Mouse (Mus musculus) urinary bladder, postnatal 10 days (tissue): ENCODE data around the gene Urgcp.
A peak's percentile ranks its signal among the peaks of the same experiment; 100 is the strongest.
"Not testable (repeated sequence)": the region's sequence is repeated elsewhere in the genome, so short reads cannot be mapped to it uniquely, and the experiment has no call there.

Experiments used
- DNase-seq: peaks from one replicate; pipeline ENCODE4 v3.0.0; 2022; ENCODE audit warnings: low spot score

Gene Urgcp

DNA sequence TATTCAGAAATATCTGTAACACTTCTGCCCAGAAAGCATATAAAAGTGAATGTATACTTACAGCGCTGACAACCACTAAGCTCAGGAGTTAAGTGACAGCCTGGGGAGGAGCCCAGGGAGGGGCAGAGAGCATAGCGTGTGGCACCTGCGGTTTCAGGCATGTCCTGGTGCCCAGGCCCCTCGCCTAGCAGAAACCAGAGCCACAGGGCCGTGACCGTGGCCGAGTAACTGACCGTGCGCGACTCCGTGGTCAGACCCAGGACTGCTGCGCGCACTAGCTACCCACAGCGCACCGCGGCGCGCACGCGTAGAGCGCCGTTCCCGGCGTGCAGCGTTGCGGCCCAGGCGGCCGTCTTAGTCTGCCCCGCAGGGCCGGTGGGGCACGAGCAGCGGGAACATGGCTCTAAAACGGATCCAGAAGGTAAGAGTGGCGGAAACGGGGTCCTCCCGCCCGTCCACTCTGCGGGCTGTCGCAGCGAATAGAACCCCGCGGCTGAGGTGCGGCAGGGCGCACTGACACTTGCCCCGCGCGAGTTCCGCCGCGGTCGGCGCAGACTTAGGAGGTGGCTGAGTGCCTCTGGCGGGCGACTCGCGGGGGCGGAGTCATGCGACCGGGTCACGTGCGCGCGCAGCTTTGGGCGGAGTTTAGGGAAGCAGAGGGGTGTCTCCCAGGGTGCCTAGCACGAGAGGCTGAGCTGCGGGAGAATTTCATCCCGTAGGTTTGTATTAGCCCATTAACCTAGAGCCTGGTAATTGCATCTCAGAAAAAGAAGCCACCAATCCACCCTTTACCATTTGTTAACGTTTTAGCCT lies at the start of gene Urgcp:
Gene Urgcp, minus strand, starts transcription at position 557 of the 813 bp plus-strand sequence.
- peak; percentile 72 for DNase-seq

DNA sequence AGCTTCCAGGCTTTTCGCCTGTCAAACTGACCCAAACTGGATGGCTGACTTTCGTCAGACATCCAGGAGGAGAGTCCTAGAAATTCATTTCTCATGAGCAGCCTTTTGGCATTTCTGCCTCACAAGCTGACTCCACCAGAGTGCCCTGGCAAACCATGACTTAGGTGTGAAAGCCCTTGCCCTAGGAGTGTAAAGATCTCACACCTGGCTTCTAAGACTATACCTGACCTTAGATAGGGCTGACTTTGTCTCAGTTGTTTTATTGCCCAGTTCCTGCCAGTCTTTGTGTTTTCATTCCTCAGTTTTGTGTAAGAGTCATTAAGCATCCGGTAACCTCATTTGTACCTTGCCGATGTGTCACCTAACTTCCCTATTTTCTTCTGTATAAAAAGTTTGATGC lies 47.3 kb upstream of the Urgcp start:
- not testable (repeated sequence) for DNase-seq

DNA sequence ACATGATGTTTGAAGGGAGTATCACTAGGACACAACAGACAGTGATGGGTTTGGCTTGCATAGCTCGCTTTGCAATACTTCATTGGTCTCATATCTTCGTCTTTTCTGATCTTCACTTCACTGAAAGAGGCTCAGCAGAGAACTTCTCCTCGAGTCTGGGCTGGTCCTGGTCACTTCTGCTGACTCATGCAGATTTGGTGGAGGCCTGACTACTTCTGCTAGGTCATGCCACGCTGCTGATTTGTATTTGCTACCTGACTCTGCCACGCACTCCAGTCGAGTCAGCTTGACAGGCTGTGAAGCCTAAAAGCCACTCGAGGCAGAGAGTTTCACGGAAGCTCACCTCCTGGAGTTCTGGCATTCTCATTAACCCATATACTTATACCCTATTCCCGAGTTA lies 45.8 kb upstream of the Urgcp start:
- no peak for DNase-seq

DNA sequence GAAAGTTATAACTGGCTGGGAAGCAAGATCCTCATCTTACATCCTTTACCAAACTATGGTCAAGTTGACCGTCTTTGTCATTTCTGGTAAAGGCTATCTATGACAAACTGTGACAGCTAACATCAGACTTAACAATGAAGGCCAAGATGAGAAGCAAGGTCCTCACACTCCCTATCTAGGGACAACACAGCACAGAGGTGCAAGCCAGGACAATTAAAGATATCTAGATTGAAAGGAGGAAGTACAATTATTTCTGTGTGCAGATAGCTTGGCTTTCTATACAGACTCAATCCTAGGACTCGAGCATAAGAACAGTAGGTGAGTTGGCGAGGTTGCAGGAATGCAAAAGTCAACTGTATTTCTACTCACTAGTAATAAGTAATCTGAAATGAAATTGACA lies 43.5 kb upstream of the Urgcp start:
- no peak for DNase-seq

DNA sequence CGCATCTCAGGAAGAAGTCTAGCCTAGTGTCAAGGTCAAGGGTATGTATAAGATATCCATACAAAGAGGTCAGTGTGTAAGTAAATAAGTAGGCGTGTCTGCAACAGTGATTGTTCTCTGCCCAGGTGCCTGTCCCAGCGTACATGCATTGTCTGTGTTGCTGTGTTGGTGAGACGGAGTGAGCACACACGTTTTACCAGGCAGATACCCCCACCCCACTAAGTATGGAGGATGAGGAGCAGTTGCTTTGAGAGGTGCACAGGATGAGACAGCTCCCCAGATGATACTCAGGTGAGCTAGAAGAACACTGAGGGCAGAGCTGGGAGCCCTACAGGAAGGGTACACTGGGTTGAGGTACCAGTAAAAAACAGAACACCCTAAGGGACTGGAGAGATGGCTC lies 42.0 kb upstream of the Urgcp start:
- no peak for DNase-seq

DNA sequence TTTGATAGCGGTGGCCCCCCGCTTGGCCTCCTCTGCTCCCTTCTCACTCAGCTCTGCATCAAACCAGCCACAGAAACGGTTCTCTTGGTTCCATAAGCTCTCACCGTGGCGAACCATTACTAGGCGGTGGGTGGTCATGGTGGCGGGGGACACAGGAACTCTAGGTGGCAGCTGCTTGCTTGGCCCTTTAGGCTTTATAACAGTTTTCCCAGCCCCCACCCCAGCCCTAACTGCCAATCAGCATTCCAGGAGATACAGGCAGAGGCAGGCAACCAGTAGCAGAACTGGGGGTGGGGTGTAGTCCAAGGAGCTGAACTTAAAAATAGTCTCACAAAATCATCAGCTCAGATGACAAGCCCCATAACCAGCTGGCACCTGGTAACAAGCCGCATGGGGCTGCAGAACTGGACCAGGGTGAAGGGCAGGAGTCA lies 41.4 kb upstream of the Urgcp start, which contains the start of gene Pgam2:
Gene Pgam2, minus strand, starts transcription at position 183 of the 431 bp plus-strand sequence.
- no peak for DNase-seq

DNA sequence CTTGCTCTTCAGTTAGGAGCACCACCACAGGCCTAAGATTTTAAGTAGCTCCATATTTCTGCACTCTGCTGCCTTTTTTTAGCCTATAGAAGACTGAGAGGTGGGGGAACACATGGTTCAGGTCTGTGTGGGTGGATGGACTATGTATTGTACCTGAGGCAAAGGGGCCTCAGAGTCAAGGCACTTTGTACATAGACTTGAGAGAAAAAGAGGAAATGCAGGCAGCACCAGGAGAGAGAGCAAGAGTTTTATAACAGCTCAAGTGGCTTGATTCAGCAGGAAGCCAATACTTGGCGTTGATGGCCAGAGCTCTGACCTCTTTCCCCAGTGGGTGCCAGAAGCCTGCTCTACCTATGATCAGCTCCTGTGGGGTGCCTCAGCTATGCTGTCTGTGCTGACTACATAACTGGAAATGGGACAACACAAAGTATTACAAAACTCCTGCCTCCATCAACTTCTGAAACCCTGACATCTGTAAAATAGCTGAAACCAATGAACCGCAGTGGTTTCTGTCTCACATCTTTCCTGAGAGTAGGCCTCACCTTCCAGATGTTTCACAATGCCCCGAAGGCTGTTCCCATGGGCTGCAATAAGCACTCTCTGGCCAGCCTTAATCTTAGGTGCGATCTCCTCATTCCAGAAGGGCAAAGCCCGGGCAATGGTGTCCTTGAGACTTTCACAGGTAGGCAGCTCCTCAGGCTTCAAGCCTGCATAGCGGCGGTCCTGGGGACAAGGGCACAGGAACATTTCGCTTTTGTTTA lies 40.5 kb upstream of the Urgcp start:
- DNase-seq = no peak

DNA sequence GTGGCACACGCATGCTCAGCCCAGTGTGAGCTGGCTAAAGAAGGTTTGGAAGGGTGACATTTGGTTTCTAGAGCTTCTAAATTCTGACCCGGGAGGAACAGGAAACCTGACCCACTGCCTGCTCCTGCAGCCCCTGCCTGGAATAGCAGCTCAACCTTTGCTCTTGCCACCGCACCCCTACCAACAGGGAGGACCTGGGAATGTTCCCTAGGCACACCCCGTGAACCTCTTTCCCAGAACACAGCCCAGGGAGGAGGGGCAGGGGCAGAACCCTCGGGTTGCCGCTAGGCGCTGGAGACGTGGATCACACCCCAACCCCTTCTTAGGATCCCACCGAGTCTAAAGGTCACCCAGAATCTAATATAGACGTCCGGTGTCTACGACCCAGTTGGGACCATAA lies 39.8 kb upstream of the Urgcp start:
- no peak for DNase-seq

DNA sequence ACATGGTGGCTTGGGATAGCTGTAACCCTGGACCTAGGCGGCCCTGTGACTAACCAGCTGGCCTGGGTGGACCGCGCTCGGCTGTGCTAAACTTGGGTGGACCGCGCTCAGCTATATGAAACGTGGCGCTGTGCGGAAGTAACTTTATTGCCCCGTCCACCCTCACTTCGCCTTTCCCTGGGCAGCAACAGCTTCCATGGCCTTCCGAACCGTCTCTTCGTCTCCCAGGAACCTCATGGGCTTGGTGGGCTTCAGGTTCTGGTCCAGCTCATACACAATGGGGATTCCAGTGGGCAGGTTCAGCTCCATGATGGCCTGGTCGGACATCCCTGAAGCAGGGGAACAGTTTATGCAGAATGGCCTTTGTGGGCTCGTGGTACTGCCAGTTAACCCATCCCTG lies 39.3 kb upstream of the Urgcp start:
- no peak for DNase-seq

DNA sequence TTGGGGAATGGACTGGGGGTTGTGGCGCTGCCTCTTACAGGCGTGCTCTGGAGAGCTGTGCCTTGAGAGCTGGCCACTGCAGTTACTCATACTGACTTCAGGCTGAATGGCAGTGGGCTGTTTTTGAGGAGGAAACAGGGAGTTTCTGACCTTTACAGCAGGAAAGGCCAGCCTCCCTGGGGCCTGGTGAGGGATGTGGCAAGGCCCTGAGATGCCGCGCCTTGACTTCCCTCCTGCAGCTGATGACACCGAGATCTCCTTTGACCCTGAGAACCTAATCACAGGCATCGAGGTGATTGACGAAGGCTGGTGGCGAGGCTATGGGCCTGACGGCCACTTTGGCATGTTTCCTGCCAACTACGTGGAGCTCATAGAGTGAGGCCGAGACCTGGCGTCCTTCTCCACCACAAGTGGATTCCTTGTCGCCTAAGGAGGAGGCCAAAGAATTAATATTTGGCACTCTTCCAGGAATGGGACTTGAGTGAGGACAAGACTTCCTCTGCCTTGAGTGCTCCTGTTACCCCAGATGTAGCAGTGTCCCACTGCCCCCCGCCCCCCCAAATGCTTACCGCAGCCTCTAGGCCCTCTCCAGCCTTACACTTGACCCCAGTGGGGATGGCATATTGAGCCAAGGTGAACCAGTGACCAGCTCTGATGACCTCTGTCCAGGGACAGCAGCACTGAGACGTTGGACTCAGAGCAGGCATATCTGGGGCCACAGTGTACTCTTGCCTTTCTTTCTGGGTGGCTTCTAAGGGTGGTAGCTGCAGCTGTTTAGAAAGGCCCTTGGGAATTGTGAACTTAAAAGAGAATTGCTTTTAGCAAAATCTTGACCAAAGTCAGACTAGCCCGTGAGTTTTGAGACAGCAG lies 37.7 kb upstream of the Urgcp start:
- no peak for DNase-seq

DNA sequence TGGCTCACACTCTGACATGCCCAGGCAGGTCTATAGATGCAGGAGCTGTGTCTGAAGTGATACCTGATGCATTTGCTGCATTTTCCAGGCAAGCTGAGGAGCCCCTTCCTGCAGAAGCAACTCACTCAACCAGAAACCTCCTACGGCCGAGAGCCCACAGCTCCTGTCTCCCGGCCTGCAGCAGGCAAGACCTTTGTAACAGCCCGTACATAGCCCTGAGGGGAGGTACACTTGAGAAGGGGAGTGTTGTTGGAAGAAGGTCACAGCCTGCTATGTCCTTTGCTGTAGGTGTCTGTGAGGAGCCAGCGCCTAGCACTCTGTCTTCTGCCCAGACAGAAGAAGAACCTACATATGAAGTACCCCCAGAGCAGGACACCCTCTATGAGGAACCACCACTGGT lies 35.8 kb upstream of the Urgcp start:
- DNase-seq = no peak

DNA sequence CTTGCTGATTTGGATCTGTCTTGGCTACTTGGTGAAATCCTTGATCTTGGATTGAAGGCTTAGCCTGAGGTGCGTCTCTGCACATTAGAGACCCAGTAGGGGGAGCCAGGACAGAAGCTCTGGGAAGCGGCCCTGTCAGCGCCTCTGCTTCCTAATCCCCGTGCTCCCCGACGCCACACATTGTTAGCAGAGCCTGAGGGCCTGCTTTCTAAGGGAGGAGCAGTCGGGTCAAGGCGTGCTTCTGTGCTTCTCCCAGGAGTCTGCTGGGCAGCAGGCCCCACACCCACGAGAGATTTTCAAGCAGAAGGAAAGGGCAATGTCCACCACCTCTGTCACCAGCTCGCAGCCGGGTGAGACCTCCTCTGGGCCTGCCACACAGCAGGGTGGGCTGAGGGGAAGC lies 35.2 kb upstream of the Urgcp start:
- DNase-seq = no peak

DNA sequence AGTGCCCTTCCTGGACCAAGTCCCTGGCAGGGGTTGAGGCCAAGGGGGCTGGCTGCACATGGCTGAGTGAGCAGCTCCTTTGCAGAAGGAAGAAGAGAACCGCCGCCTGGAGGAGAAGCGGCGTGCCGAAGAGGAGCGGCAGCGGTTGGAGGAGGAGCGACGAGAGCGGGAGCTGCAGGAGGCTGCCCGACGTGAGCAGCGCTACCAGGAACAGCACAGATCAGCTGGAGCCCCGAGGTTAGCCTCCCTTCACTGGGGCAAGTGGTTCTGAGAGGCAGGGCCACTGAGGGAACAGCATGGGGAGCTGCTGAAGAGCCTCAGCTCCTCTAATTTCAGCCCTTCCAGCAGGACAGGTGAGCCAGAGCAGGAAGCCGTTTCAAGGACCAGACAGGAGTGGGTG lies 34.8 kb upstream of the Urgcp start:
- no peak for DNase-seq

DNA sequence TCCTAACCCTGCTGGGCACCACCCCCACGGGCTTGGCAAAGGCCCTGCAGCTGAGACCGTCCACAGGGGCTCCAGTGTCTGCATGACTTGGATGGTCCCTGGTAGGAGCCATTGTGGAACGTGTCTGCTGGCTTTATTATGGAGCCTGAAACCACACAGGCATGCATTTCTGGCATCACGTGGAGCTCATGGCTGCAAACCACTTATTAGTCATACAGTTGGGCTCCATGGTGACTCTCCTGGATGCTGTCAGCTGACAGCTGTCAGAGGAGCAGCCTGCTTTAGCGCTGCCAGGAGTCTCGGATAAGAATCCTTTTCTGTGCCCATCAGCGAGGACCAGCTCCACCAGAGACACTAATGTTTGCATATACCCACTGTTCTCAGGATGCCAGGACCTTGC lies 33.5 kb upstream of the Urgcp start:
- DNase-seq = no peak

DNA sequence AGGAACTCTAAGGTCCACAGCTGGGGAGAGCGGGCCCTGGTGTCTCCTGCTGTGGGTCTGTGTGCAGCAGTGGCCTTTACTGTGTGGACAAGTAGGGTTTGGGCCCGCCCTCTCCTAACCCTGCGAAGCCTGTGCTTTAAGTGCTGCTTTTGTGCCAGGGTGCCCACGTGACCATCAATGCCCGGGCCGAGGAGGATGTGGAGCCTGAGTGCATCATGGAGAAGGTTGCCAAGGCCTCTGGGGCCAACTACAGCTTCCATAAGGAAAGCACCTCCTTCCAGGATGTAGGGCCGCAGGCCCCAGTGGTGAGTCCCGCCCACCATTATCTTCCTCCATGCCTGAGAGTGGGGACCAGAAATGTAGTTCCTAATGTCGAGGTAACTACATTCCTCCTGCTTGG lies 33.1 kb upstream of the Urgcp start:
- no peak for DNase-seq

DNA sequence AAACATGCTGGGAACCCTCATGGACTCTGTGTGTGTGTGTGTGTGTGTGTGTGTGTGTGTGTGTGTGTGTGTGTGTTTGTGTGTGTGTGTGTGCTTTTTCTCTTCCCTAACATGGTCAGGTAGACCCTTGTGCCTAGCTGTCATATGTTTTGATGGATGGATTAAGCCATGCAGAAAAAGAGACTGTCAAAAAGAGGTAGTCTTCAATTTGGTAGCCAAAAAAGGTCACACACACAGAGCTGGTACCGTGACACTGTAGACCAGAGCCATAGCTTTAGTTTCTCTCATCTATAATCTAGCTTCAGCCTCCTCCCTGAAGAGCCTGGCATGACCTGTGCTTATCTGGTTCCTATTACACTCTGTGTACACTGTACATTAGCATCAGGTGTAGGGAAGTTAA lies 28.3 kb upstream of the Urgcp start:
- DNase-seq = no peak

DNA sequence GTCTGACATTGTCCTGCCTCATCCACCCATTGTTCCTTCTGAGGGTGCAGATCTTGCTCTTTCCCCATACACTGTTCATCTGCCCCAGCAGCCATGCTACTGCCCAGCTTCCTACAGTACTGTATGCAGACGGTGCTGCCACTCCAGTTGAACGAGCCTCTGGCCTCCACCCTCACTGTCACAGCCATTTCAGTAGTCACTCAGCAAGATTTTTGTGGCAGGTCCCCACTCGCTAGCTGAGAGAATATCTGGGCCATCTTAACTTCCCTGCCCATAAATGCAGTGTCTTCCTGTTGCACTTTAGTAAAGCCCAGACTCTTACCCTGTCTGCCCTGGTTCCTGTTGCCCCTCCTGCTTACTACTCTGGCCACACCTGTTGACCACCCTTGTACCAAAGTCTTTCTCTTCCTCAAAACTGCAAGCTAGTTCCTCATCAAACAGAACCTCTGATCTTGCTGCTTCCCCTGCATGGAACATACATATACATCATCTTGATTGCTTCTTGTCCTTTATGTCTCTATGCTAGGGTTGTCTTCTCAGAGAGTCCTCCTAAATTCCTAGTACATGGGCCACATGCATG lies 27.7 kb upstream of the Urgcp start:
- no peak for DNase-seq

DNA sequence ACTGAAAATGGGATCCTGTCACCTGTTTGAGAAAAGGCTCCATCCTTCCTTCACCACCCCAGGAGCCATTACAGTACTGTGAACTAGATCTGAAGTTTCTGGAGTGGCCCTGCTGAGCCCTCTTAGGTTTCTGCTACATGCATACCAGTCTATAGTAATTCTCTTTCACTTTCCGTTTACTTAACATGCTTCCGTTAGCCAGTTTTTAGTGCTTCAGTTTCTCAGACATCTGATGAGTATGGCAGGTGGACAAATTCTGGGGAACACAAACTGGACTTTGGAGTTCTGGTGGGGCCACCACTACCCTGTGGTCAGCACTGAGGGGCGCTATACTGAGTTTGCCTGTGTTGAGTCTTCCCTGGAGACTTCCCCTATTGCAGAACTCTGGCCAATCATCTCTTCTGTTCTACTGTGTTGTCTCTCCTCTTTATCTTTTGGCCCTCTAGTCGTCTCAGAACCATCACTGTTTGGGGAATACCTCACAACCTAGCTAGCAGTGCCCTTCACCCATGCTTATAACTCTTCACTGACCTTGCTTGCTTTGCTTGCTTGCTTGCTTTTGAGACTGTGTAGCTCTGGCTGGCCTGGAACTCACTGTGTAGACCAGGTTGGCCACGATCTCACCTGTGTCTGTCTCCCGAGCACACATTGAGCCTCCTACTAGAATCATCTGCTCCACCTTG lies 27.0 kb upstream of the Urgcp start:
- DNase-seq = no peak

DNA sequence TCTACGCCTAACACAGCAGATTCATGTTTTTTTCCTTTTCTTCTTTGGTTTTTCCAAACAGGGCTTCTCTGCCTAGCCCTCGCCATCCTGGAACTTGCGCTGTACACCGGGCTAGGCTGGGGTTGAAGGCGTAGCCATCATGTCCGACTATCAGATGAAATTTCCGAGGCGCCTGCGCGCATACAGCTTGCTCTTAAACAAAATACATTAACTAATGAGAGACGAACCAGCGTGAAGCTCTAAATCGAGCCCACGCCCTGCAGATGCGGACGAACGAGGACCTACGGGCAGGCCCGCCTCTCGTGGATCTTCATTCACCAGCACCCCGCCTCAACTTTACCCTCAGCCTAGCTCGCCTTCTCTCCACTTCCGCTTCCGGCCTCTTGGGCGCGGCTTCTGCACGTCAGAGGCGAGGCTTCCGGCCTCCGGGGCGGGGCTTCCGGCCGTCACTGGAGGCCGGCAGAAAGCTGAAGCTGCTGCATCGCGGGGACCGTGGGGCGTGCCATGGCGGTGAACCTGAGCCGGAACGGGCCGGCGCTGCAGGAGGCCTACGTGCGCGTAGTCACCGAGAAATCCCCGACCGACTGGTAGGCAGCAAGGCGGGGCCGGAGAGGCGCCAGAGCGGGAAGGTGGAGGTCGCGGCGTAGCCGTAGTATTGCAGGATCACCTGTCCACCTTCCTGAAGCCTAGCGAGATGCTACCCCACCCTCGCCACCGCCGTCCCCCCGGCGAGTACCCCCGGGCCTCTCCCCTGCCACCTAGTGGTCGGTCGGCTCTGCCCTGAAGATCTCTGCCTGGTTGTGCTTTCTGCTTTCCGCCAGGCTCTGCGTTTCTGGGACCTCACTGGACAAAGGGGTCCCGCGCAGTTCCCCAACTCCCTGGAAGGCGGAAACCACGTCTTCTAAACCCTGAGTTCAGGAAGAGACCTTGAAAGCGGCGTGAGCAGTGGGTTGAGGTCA lies 26.2 kb upstream of the Urgcp start, which contains the start of gene Dbnl:
Gene Dbnl, plus strand, starts transcription at position 433 of the 959 bp plus-strand sequence.
- DNase-seq = peak; percentile 74

DNA sequence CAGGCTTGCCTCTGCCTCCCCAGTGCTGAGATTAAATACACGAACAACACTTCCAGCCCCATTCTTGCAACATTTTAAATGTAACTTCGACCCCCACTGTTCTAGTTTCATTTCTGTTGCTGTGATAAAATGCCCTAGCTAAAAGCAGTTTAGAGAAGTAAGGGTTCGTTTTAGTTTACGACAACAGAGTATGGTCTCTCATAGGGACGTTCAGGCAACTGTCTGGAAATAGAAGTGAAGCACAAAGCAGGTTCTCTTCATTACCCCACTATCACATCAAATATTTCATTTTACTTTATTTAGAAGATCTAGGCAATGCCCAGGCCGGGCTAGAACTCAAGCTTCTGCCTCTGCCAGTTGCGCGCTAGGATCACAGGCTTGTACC lies 25.5 kb upstream of the Urgcp start:
- DNase-seq = no peak
